Mouse (Mus musculus): ENCODE measurements at regions not wholly inside any gene's neighbourhood (a gene's known extent, or its start where the extent isn't known, plus 50 kb on each side); places are given as distances from the start of the nearest gene placed in this dataset.

- no peak for DNase-seq
- TF ChIP-seq POLR2A (IDR thresholded peaks at IDR 0.05; ENCODE audit: borderline replicate concordance, extremely low read depth, low read depth, low read length) (no peak), CTCF (IDR thresholded peaks at IDR 0.05; ENCODE audit: insufficient read depth, low read length) (no peak)
- no peak overlapping the region for H3K4me3 ChIP-seq (replicated peaks; ENCODE audit: extremely low read depth, low read depth, low read length)
- no peaks in the 10 kb centered on the region for H3K4me1 ChIP-seq (ENCODE audit: control insufficient read depth, insufficient read depth, low read length)
- WGBS = 21% methylated on average over 4 of the region's 4 CpGs
These were observed 90.4 kb upstream of the N6amt1 start for GRCm38 (mm10) chr16:87263571-87263970.

GRCm38 (mm10) chr16:87263041-87263440, 90.9 kb upstream of the N6amt1 start:
- 60% methylated on average over 8 of the region's 8 CpGs for WGBS

DNA sequence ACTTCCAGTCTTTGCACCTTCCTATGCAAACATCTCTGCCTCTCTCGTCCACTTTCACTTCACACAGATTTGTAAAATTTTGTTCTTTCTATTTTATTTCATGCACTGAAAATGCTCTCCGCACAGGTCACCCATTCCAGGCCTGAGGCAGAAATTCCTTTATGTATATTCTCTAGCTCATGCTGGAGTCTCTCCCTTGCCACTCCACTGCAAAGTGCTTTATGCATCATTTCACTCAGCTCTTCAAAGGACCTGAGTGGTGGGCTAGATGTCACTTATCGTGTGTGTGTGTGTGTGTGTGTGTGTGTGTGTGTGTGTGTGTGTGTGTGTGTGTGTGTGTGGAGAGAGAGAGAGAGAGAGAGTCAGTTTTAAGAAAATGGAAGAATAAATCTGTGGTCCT, 91.5 kb upstream of the N6amt1 start:
- TF ChIP-seq POLR2A (IDR thresholded peaks at IDR 0.05; ENCODE audit: borderline replicate concordance, extremely low read depth, low read depth, low read length) (no peak), CTCF (IDR thresholded peaks at IDR 0.05; ENCODE audit: insufficient read depth, low read length) (no peak)
- DNase-seq = no peak
- WGBS = 57% methylated on average over 3 of the region's 3 CpGs
- H3K4me3 ChIP-seq (replicated peaks; ENCODE audit: extremely low read depth, low read depth, low read length) = no peak overlapping the region
- H3K4me1 ChIP-seq (ENCODE audit: control insufficient read depth, insufficient read depth, low read length) = no peaks in the 10 kb centered on the region

More at GRCm38 (mm10) chr16:87263041-87263440, 90.9 kb upstream of the N6amt1 start:
- H3K4me3 ChIP-seq (replicated peaks; ENCODE audit: extremely low read depth, low read depth, low read length) = no peak overlapping the region
- TF ChIP-seq POLR2A (IDR thresholded peaks at IDR 0.05; ENCODE audit: borderline replicate concordance, extremely low read depth, low read depth, low read length) = no peak
- TF ChIP-seq CTCF (IDR thresholded peaks at IDR 0.05; ENCODE audit: insufficient read depth, low read length) = no peak
- no peaks in the 10 kb centered on the region for H3K4me1 ChIP-seq (ENCODE audit: control insufficient read depth, insufficient read depth, low read length)
- DNase-seq = no peak

DNA sequence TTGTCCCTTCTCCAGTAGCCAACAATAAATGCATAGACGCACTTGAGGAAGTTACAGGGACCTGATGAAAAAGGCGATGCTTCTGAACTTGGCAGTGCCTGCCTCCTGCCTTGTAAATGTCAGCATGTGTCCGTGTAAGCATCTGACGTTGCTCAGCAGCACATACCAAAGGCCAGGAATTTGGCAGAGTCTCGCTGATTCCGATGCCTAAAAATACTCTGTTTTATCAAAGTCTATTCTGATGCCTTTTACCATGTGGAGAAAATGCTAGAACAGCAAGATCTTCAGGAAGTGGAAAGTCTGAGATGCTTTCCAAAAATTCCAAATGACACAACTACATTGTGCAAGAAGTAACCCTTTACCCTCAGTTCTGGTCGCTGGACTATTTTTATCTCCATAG, 92.5 kb upstream of the N6amt1 start:
- H3K4me1 ChIP-seq (ENCODE audit: control insufficient read depth, insufficient read depth, low read length) = no peaks in the 10 kb centered on the region
- WGBS = 49% methylated on average over 7 of the region's 7 CpGs
- no peak for TF ChIP-seq CTCF (IDR thresholded peaks at IDR 0.05; ENCODE audit: insufficient read depth, low read length)
- TF ChIP-seq POLR2A (IDR thresholded peaks at IDR 0.05; ENCODE audit: borderline replicate concordance, extremely low read depth, low read depth, low read length) = no peak
- H3K4me3 ChIP-seq (replicated peaks; ENCODE audit: extremely low read depth, low read depth, low read length) = no peak overlapping the region
- peak; percentile 23 for DNase-seq

GRCm38 (mm10) chr16:87254736-87255135, 99.2 kb upstream of the N6amt1 start:
- Histone ChIP-seq H3K4me3 (replicated peaks; ENCODE audit: extremely low read depth, low read depth, low read length) (no peak overlapping the region), H3K4me1 (ENCODE audit: control insufficient read depth, insufficient read depth, low read length) (no peaks in the 10 kb centered on the region)
- no peak for DNase-seq
- WGBS = 93% methylated on average over 1 of the region's 1 CpGs
- no peak for TF ChIP-seq CTCF (IDR thresholded peaks at IDR 0.05; ENCODE audit: insufficient read depth, low read length)
- no peak for TF ChIP-seq POLR2A (IDR thresholded peaks at IDR 0.05; ENCODE audit: borderline replicate concordance, extremely low read depth, low read depth, low read length)

- WGBS = 68% methylated on average over 10 of the region's 10 CpGs
- Histone ChIP-seq H3K4me1 (ENCODE audit: control insufficient read depth, insufficient read depth, low read length) (no peaks in the 10 kb centered on the region; the same call in 1 of the 2 replicates), H3K4me3 (replicated peaks; ENCODE audit: extremely low read depth, low read depth, low read length) (no peak overlapping the region)
- TF ChIP-seq CTCF (IDR thresholded peaks at IDR 0.05; ENCODE audit: insufficient read depth, low read length) (no peak), POLR2A (IDR thresholded peaks at IDR 0.05; ENCODE audit: borderline replicate concordance, extremely low read depth, low read depth, low read length) (no peak)
- DNase-seq = no peak
These were observed 103.5 kb upstream of the N6amt1 start for GRCm38 (mm10) chr16:87250531-87250930.

DNA sequence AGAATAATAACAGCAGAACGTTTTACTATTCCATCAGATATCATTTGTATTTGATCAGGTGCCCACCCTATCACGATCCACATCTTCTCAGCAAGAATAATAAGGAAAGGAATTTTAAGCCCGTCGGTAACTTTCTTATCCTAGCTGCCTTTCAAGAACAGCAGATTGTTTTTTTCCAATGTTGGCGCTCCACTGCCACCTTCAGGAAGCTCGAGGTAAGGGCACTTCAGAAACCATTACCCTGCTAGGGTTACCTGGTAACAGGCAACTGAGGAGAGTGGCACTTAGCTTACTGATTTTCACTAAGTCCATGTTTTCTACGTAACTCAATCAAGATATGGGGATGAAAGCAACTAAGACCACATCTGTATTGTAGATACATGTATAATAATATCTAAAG, 104.1 kb upstream of the N6amt1 start:
- Histone ChIP-seq H3K4me3 (replicated peaks; ENCODE audit: extremely low read depth, low read depth, low read length) (no peak overlapping the region), H3K4me1 (ENCODE audit: control insufficient read depth, insufficient read depth, low read length) (no peaks in the 10 kb centered on the region; the same call in 1 of the 2 replicates)
- TF ChIP-seq POLR2A (IDR thresholded peaks at IDR 0.05; ENCODE audit: borderline replicate concordance, extremely low read depth, low read depth, low read length) (no peak), CTCF (IDR thresholded peaks at IDR 0.05; ENCODE audit: insufficient read depth, low read length) (peak; percentile 58)
- WGBS = 26% methylated on average over 7 of the region's 7 CpGs
- no peak for DNase-seq

DNA sequence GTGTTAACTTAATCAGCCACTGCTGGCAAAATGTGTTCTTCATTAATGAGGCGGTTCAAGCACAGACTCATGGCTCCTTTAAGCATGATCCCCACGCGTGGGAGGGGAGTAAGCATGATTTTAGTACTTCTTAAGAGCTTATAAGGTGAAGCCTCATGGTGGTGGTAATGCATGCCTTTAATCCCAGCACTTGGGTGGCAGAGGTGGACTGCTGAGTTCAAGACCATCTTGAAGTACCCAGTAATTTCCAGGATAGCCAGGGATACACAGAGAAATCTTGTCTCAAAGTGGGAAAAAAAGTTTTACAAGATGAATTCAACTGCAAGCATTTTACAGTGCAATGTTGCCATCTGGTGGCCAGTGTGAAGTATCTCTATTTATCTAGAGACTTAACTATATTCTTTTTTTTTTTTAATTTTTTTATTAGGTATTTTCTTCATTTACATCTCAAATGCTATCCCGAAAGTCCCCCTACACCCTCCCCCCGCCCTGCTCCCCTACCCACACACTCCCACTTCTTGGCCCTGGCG, 105.4 kb upstream of the N6amt1 start:
- DNase-seq = no peak
- WGBS = 41% methylated on average over 6 of the region's 6 CpGs
- H3K4me3 ChIP-seq (replicated peaks; ENCODE audit: extremely low read depth, low read depth, low read length) = no peak overlapping the region
- no peaks in the 10 kb centered on the region; the same call in 1 of the 2 replicates for H3K4me1 ChIP-seq (ENCODE audit: control insufficient read depth, insufficient read depth, low read length)
- TF ChIP-seq POLR2A (IDR thresholded peaks at IDR 0.05; ENCODE audit: borderline replicate concordance, extremely low read depth, low read depth, low read length) (no peak), CTCF (IDR thresholded peaks at IDR 0.05; ENCODE audit: insufficient read depth, low read length) (0 out of 2 replicates have a peak, but pooled peaks have one; percentile 13)

- peak; percentile 35 for DNase-seq
- 24% methylated on average over 26 of the region's 26 CpGs for WGBS
- Histone ChIP-seq H3K4me3 (replicated peaks; ENCODE audit: extremely low read depth, low read depth, low read length) (peak overlapping the region; percentile 65), H3K4me1 (ENCODE audit: control insufficient read depth, insufficient read depth, low read length) (no peaks in the 10 kb centered on the region; the same call in 1 of the 2 replicates)
- no peak for TF ChIP-seq POLR2A (IDR thresholded peaks at IDR 0.05; ENCODE audit: borderline replicate concordance, extremely low read depth, low read depth, low read length)
- TF ChIP-seq CTCF (IDR thresholded peaks at IDR 0.05; ENCODE audit: insufficient read depth, low read length) = peak; percentile 88
These were observed 107.8 kb upstream of the N6amt1 start for GRCm38 (mm10) chr16:87245933-87246791.

Data from lung, adult 2 months (tissue).